Mouse (Mus musculus): ENCODE data around the gene Fbxo24. TPM values are rescaled to one million over a fixed set of nuclear protein-coding genes. Genes with fewer than 3 reads are reported as not detected.
A peak's percentile ranks its signal among the peaks of the same experiment; 100 is the strongest.

Gene Fbxo24
- polyA plus RNA-seq, 1 experiment from 2014 or later, result 0.25 TPM

GRCm38 (mm10) chr5:137597625-137598024, 31.2 kb downstream of the Fbxo24 start:
- no peak overlapping the region for H3K4me2 ChIP-seq (replicated peaks)
- H3K4me1 ChIP-seq, result peaks cover 24% of the 10 kb centered on the region
- H3K27me3 ChIP-seq, result no peaks in the 10 kb centered on the region
- no peak overlapping the region for H3K4me3 ChIP-seq
- H3K9me3 ChIP-seq (replicated peaks), result no peaks in the 10 kb centered on the region
- no peak overlapping the region for H3K27ac ChIP-seq
- WGBS, result 96% methylated on average over 6 of the region's 6 CpGs
- no peak for ATAC-seq (ENCODE audit: low FRiP score)
- peaks cover 8% of the 10 kb centered on the region; the same call in 1 of the 2 replicates for H3K36me3 ChIP-seq
- H3K9ac ChIP-seq, result no peak overlapping the region

- Histone ChIP-seq H3K27ac (no peak overlapping the region), H3K4me1 (peaks cover 19% of the 10 kb centered on the region), H3K4me3 (no peak overlapping the region), H3K9me3 (replicated peaks) (no peaks in the 10 kb centered on the region), H3K36me3 (peaks cover 8% of the 10 kb centered on the region; the same call in 1 of the 2 replicates), H3K9ac (no peak overlapping the region), H3K27me3 (no peaks in the 10 kb centered on the region), H3K4me2 (replicated peaks) (peak overlapping the region; percentile 13; the same call in 1 of the 2 replicates)
- no peak for ATAC-seq (ENCODE audit: low FRiP score)
- WGBS, result 37% methylated on average over 26 of the region's 30 CpGs
Observed at GRCm38 (mm10) chr5:137596601-137597261, 32.1 kb downstream of the Fbxo24 start.

GRCm38 (mm10) chr5:137595921-137596320, 32.9 kb downstream of the Fbxo24 start:
- peaks cover 15% of the 10 kb centered on the region for H3K4me1 ChIP-seq
- no peaks in the 10 kb centered on the region for H3K27me3 ChIP-seq
- no peak overlapping the region for H3K27ac ChIP-seq
- no peak overlapping the region for H3K9ac ChIP-seq
- H3K4me3 ChIP-seq, result no peak overlapping the region
- H3K9me3 ChIP-seq (replicated peaks), result no peaks in the 10 kb centered on the region
- H3K36me3 ChIP-seq, result peaks cover 8% of the 10 kb centered on the region; the same call in 1 of the 2 replicates
- H3K4me2 ChIP-seq (replicated peaks), result no peak overlapping the region
- 76% methylated on average over 7 of the region's 7 CpGs for WGBS
- no peak for ATAC-seq (ENCODE audit: low FRiP score)

- Histone ChIP-seq H3K9me3 (replicated peaks) (no peaks in the 10 kb centered on the region), H3K4me3 (no peak overlapping the region), H3K9ac (no peak overlapping the region), H3K27ac (no peak overlapping the region), H3K4me1 (no peaks in the 10 kb centered on the region), H3K4me2 (replicated peaks) (no peak overlapping the region), H3K27me3 (no peaks in the 10 kb centered on the region), H3K36me3 (no peaks in the 10 kb centered on the region)
- ATAC-seq (ENCODE audit: low FRiP score), result no peak
- WGBS, result 85% methylated on average over 5 of the region's 5 CpGs
Observed at GRCm38 (mm10) chr5:137590507-137590906, 38.3 kb downstream of the Fbxo24 start.

GRCm38 (mm10) chr5:137584976-137585375, 43.8 kb downstream of the Fbxo24 start:
- H3K4me1 ChIP-seq, result peaks cover 11% of the 10 kb centered on the region
- no peak for ATAC-seq (ENCODE audit: low FRiP score)

GRCm38 (mm10) chr5:137583670-137584169, 45.1 kb downstream of the Fbxo24 start:
- WGBS, result 22% methylated on average over 27 of the region's 27 CpGs

More at GRCm38 (mm10) chr5:137584976-137585375, 43.8 kb downstream of the Fbxo24 start:
- no peaks in the 10 kb centered on the region for H3K9me3 ChIP-seq (replicated peaks)
- H3K4me2 ChIP-seq (replicated peaks), result no peak overlapping the region
- no peak overlapping the region for H3K4me3 ChIP-seq
- no peak overlapping the region for H3K27ac ChIP-seq
- H3K9ac ChIP-seq, result no peak overlapping the region
- no peaks in the 10 kb centered on the region for H3K36me3 ChIP-seq
- WGBS, result 34% methylated on average over 8 of the region's 8 CpGs
- peaks cover 22% of the 10 kb centered on the region for H3K27me3 ChIP-seq

GRCm38 (mm10) chr5:137582702-137583101, 46.1 kb downstream of the Fbxo24 start:
- H3K4me3 ChIP-seq, result no peak overlapping the region
- H3K9ac ChIP-seq, result no peak overlapping the region
- peaks cover 22% of the 10 kb centered on the region for H3K27me3 ChIP-seq
- WGBS, result 39% methylated on average over 8 of the region's 8 CpGs
- H3K9me3 ChIP-seq (replicated peaks), result no peaks in the 10 kb centered on the region
- no peaks in the 10 kb centered on the region for H3K36me3 ChIP-seq
- H3K4me1 ChIP-seq, result peaks cover 11% of the 10 kb centered on the region
- H3K4me2 ChIP-seq (replicated peaks), result no peak overlapping the region
- H3K27ac ChIP-seq, result no peak overlapping the region
- no peak for ATAC-seq (ENCODE audit: low FRiP score)

More at GRCm38 (mm10) chr5:137583670-137584169, 45.1 kb downstream of the Fbxo24 start:
- Histone ChIP-seq H3K27ac (0 out of 2 replicates have a peak overlapping the region, but pooled peaks have one; percentile 8), H3K9ac (peak overlapping the region; percentile 46), H3K4me3 (peak overlapping the region; percentile 36), H3K27me3 (peaks cover 22% of the 10 kb centered on the region), H3K4me2 (replicated peaks) (peak overlapping the region; percentile 58), H3K4me1 (peaks cover 11% of the 10 kb centered on the region), H3K9me3 (replicated peaks) (no peaks in the 10 kb centered on the region), H3K36me3 (no peaks in the 10 kb centered on the region)
- peak; percentile 62 for ATAC-seq (ENCODE audit: low FRiP score)

GRCm38 (mm10) chr5:137580246-137580645, 48.6 kb downstream of the Fbxo24 start:
- 81% methylated on average over 6 of the region's 6 CpGs for WGBS

GRCm38 (mm10) chr5:137574470-137574901, 54.3 kb downstream of the Fbxo24 start:
- no peaks in the 10 kb centered on the region for H3K36me3 ChIP-seq
- H3K27ac ChIP-seq, result no peak overlapping the region
- WGBS, result 7% methylated on average over 27 of the region's 27 CpGs
- peak overlapping the region; percentile 26 for H3K4me3 ChIP-seq
- peaks cover 10% of the 10 kb centered on the region; the same call in 1 of the 2 replicates for H3K27me3 ChIP-seq
- H3K4me2 ChIP-seq (replicated peaks), result peak overlapping the region; percentile 51
- H3K9ac ChIP-seq, result peak overlapping the region; percentile 43; the same call in 1 of the 2 replicates
- 0 out of 2 replicates have a peak, but pooled peaks cover 6% of the 10 kb centered on the region for H3K4me1 ChIP-seq
- no peaks in the 10 kb centered on the region for H3K9me3 ChIP-seq (replicated peaks)
- ATAC-seq (ENCODE audit: low FRiP score), result no peak

More at GRCm38 (mm10) chr5:137580246-137580645, 48.6 kb downstream of the Fbxo24 start:
- Histone ChIP-seq H3K9ac (no peak overlapping the region), H3K4me1 (peaks cover 11% of the 10 kb centered on the region), H3K4me2 (replicated peaks) (no peak overlapping the region), H3K4me3 (no peak overlapping the region), H3K27ac (no peak overlapping the region), H3K36me3 (no peaks in the 10 kb centered on the region), H3K9me3 (replicated peaks) (no peaks in the 10 kb centered on the region), H3K27me3 (peaks cover 22% of the 10 kb centered on the region)
- no peak for ATAC-seq (ENCODE audit: low FRiP score)

- WGBS, result 82% methylated on average over 17 of the region's 17 CpGs
- Histone ChIP-seq H3K9me3 (replicated peaks) (no peaks in the 10 kb centered on the region), H3K4me3 (no peak overlapping the region), H3K36me3 (no peaks in the 10 kb centered on the region), H3K27me3 (peaks cover 10% of the 10 kb centered on the region; the same call in 1 of the 2 replicates), H3K9ac (no peak overlapping the region), H3K4me1 (0 out of 2 replicates have a peak, but pooled peaks cover 6% of the 10 kb centered on the region), H3K4me2 (replicated peaks) (no peak overlapping the region), H3K27ac (no peak overlapping the region)
- 0 out of 2 replicates have a peak, but pooled peaks have one; percentile 19 for ATAC-seq (ENCODE audit: low FRiP score)
Observed at GRCm38 (mm10) chr5:137570691-137571586, 57.9 kb downstream of the Fbxo24 start.

- ATAC-seq (ENCODE audit: low FRiP score), result no peak
- no peak overlapping the region for H3K9ac ChIP-seq
- 53% methylated on average over 7 of the region's 7 CpGs for WGBS
Observed at GRCm38 (mm10) chr5:137570181-137570580, 58.6 kb downstream of the Fbxo24 start.

GRCm38 (mm10) chr5:137569665-137570064, 59.1 kb downstream of the Fbxo24 start, which contains the start of gene Tfr2:
Gene Tfr2, plus strand, starts transcription at chr5:137569840.
- no peaks in the 10 kb centered on the region for H3K9me3 ChIP-seq (replicated peaks)
- no peak within 1 kb of the TSS for H3K27ac ChIP-seq
- peaks cover 8% of the 10 kb centered on the region; the same call in 1 of the 2 replicates for H3K4me1 ChIP-seq
- 33% methylated on average over 9 of the region's 9 CpGs for WGBS
- no peak within 1 kb of the TSS for H3K4me3 ChIP-seq
- H3K4me2 ChIP-seq (replicated peaks), result no peak within 1 kb of the TSS
- no peak for ATAC-seq (ENCODE audit: low FRiP score)
- peaks cover 6% of the 10 kb centered on the region; the same call in 1 of the 2 replicates for H3K27me3 ChIP-seq
- H3K36me3 ChIP-seq, result no peaks in the 10 kb centered on the region; the same call in 1 of the 2 replicates
- no peak within 1 kb of the TSS for H3K9ac ChIP-seq

More at GRCm38 (mm10) chr5:137570181-137570580, 58.6 kb downstream of the Fbxo24 start:
- H3K4me1 ChIP-seq, result peaks cover 9% of the 10 kb centered on the region; the same call in 1 of the 2 replicates
- no peaks in the 10 kb centered on the region for H3K9me3 ChIP-seq (replicated peaks)
- peaks cover 9% of the 10 kb centered on the region; the same call in 1 of the 2 replicates for H3K27me3 ChIP-seq
- no peaks in the 10 kb centered on the region for H3K36me3 ChIP-seq
- H3K4me2 ChIP-seq (replicated peaks), result no peak overlapping the region
- H3K27ac ChIP-seq, result no peak overlapping the region
- H3K4me3 ChIP-seq, result no peak overlapping the region
